Mouse (Mus musculus): ENCODE measurements around the gene Gm7951.
"Not testable (repeated sequence)": the region's sequence is repeated elsewhere in the genome, so short reads cannot be mapped to it uniquely, and the experiment has no call there.

The Gm7951 gene

GRCm38 (mm10) chr14:42117269-42117668, at the start of gene Gm7951:
Gene Gm7951, minus strand, starts transcription at chr14:42117369.
- not testable (repeated sequence) for H3K36me3 ChIP-seq (ENCODE audit: insufficient read depth, low read length); H3K4me1 ChIP-seq (replicated peaks; ENCODE audit: low read depth, low read length); H3K9me3 ChIP-seq (ENCODE audit: low read length); H3K4me3 ChIP-seq (replicated peaks; ENCODE audit: low read length); H3K27me3 ChIP-seq (ENCODE audit: insufficient read depth, low read length)

- not testable (repeated sequence) for H3K4me1 ChIP-seq (replicated peaks; ENCODE audit: low read depth, low read length); H3K36me3 ChIP-seq (ENCODE audit: insufficient read depth, low read length); H3K4me3 ChIP-seq (replicated peaks; ENCODE audit: low read length); H3K9me3 ChIP-seq (ENCODE audit: low read length); H3K27me3 ChIP-seq (ENCODE audit: insufficient read depth, low read length)
These were observed 45.4 kb upstream of the Gm7951 start, which contains the start of gene Gm17027 for GRCm38 (mm10) chr14:42162522-42162921. Gene Gm17027, minus strand, starts transcription at chr14:42162622.

GRCm38 (mm10) chr14:42134571-42134970, 17.4 kb upstream of the Gm7951 start:
- H3K36me3 ChIP-seq (ENCODE audit: insufficient read depth, low read length); H3K27me3 ChIP-seq (ENCODE audit: insufficient read depth, low read length); H3K4me3 ChIP-seq (replicated peaks; ENCODE audit: low read length); H3K4me1 ChIP-seq (replicated peaks; ENCODE audit: low read depth, low read length); H3K9me3 ChIP-seq (ENCODE audit: low read length): not testable (repeated sequence)

- not testable (repeated sequence) for H3K27me3 ChIP-seq (ENCODE audit: insufficient read depth, low read length); H3K4me3 ChIP-seq (replicated peaks; ENCODE audit: low read length); H3K4me1 ChIP-seq (replicated peaks; ENCODE audit: low read depth, low read length); H3K36me3 ChIP-seq (ENCODE audit: insufficient read depth, low read length); H3K9me3 ChIP-seq (ENCODE audit: low read length)
These were observed 16.6 kb upstream of the Gm7951 start for GRCm38 (mm10) chr14:42133806-42134205.
